Mouse (Mus musculus) hindbrain, embryonic 16.5 days (tissue): Measurements from ENCODE around the gene Rad23b. TPM values are rescaled to one million over a fixed set of nuclear protein-coding genes. Genes with fewer than 3 reads are reported as not detected.
"Not testable (repeated sequence)": the region's sequence is repeated elsewhere in the genome, so short reads cannot be mapped to it uniquely, and the experiment has no call there.

Source experiments
- ATAC-seq: fragments of 200-750 bp; cut with Nextera tagmentation; 2 replicates; pipeline ENCODE4 v1.8.0; 2017; ENCODE audit warnings: moderate TSS enrichment, moderate library complexity
- H3K27ac ChIP-seq: fragments of 300-500 bp; sonication (generic); 2 replicates; pipeline ENCODE4 v1.5.1; 2014; ENCODE audit warnings: low read depth, mild to moderate bottlenecking, control low read depth, low read length, moderate library complexity
- H3K27me3 ChIP-seq: fragments of 300-500 bp; sonication (generic); replicated peaks from 2 replicates; pipeline ENCODE4 v1.6.1; 2014; ENCODE audit warnings: low read length; ENCODE audit not compliant: control insufficient read depth, insufficient read depth
- H3K36me3 ChIP-seq: fragments of 300-500 bp; sonication (generic); 2 replicates; pipeline ENCODE4 v1.6.1; 2014; ENCODE audit warnings: mild to moderate bottlenecking, low read length, moderate library complexity, mixed read lengths; ENCODE audit not compliant: control insufficient read depth, insufficient read depth
- H3K4me1 ChIP-seq: fragments of 300-500 bp; sonication (generic); 2 replicates; pipeline ENCODE4 v1.6.1; 2014; ENCODE audit warnings: low read depth, low read length; ENCODE audit not compliant: control insufficient read depth, insufficient read depth
- H3K4me2 ChIP-seq: fragments of 300-500 bp; sonication (generic); 2 replicates; pipeline ENCODE4 v1.6.1; 2014; ENCODE audit warnings: mild to moderate bottlenecking, low read length, control low read depth, moderate library complexity
- H3K4me3 ChIP-seq: fragments of 300-500 bp; sonication (generic); 2 replicates; pipeline ENCODE4 v1.5.1; 2014; ENCODE audit warnings: mild to moderate bottlenecking, low read length, control low read depth, moderate library complexity
- H3K9ac ChIP-seq: fragments of 300-500 bp; sonication (generic); 2 replicates; pipeline ENCODE4 v1.6.1; 2014; ENCODE audit warnings: low read depth, mild to moderate bottlenecking, control low read depth, low read length, moderate library complexity
- H3K9me3 ChIP-seq: fragments of 300-500 bp; sonication (generic); 2 replicates; pipeline ENCODE4 v1.6.1; 2014; ENCODE audit warnings: mild to moderate bottlenecking, low read length, moderate library complexity; ENCODE audit not compliant: control insufficient read depth
- WGBS: fragments of 180-500 bp; shearing (Covaris S2); extraction: QIAGEN DNeasy Blood & Tissue Kit; methylation state at CpG from one replicate; pipeline ENCODE4 v1.1.7; 2014; 5-methylcytosine and 5-hydroxymethylcytosine counted together
- polyA plus RNA-seq: library from polyadenylated mRNA; unstranded; fragments of >200 nt; fragmentation: Nextera tagmentation; extraction: Ambion mirVana; gene quantifications from 2 replicates; pipeline ENCODE4 v1.2.1, GENCODE M21; 2015

Gene Rad23b
- polyA plus RNA-seq, 1 experiment from 2014 or later: 85.4 TPM

DNA sequence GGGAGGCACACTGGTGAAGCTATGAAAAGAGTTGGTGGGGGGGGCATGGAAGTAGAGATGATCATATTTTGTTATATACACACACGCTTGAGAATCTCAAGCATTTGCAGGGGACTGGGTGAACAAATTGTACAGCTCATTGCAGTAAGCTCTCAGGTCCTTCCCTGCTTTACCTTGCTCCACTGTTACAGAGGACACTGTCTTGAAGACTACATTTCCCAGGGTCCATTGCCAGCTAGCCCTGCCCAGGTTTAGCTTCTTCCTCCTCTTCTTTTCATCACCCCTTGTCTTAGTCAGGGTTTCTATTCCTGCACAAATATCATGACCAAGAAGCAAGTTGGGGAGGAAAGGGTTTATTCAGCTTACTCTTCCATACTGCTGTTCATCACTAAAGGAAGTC, 56.7 kb downstream of the Rad23b start:
- Histone ChIP-seq H3K4me1 (no peaks in the 10 kb centered on the region), H3K27ac (no peak overlapping the region), H3K36me3 (no peaks in the 10 kb centered on the region), H3K27me3 (no peaks in the 10 kb centered on the region), H3K9ac (no peak overlapping the region), H3K4me3 (no peak overlapping the region), H3K4me2 (no peak overlapping the region), H3K9me3 (no peaks in the 10 kb centered on the region)
- ATAC-seq: no peak
- 91% methylated on average over 1 of the region's 1 CpGs for WGBS

DNA sequence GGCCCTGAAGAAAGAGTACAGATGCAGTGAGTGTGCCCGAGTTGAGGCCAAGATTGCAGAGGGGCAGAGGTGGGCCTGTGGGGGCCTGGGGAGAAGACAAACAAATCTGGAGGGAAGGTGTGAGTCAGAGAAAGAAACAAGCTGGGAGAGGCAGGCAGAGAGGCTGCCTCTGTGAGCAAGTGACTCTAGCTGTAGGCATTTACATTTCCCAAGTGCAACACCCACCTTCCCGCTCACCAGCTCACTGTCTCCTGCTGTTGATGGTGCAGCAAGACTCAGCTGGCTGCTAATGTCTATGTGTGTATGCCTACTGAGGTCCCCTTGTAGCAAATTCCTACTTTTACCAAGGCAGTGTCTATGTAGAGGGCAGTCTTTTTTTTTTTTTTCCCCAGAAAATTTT, 58.2 kb downstream of the Rad23b start:
- H3K27me3 ChIP-seq: no peaks in the 10 kb centered on the region
- no peaks in the 10 kb centered on the region for H3K9me3 ChIP-seq
- H3K4me1 ChIP-seq: no peaks in the 10 kb centered on the region
- no peak overlapping the region for H3K27ac ChIP-seq
- H3K4me3 ChIP-seq: no peak overlapping the region
- no peaks in the 10 kb centered on the region for H3K36me3 ChIP-seq
- H3K4me2 ChIP-seq: no peak overlapping the region
- no peak overlapping the region for H3K9ac ChIP-seq
- 66% methylated on average over 2 of the region's 2 CpGs for WGBS
- no peak for ATAC-seq

DNA sequence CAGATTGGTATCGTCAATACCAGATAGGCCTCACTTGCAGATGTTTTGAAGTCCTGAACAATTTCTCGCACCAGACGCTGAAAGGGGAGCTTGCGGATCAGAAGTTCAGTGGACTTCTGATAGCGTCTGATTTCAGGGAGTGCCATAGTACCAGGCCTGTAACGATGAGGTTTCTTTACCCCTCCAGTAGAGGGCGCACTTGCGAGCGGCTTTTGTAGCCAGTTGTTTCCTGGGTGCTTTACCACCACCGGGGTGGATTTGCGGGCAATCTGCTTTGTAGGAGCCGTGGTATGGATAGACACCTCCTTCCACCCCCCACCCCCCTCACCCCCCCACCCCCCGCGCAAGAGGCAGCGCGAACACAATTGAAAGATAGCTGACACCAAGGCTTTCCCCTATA, 59.2 kb downstream of the Rad23b start:
- Histone ChIP-seq H3K27ac (no peak overlapping the region), H3K4me3 (no peak overlapping the region), H3K9me3 (no peaks in the 10 kb centered on the region), H3K4me1 (no peaks in the 10 kb centered on the region), H3K4me2 (no peak overlapping the region), H3K9ac (no peak overlapping the region), H3K27me3 (no peaks in the 10 kb centered on the region), H3K36me3 (no peaks in the 10 kb centered on the region)
- no peak for ATAC-seq
- 97% methylated on average over 16 of the region's 16 CpGs for WGBS

DNA sequence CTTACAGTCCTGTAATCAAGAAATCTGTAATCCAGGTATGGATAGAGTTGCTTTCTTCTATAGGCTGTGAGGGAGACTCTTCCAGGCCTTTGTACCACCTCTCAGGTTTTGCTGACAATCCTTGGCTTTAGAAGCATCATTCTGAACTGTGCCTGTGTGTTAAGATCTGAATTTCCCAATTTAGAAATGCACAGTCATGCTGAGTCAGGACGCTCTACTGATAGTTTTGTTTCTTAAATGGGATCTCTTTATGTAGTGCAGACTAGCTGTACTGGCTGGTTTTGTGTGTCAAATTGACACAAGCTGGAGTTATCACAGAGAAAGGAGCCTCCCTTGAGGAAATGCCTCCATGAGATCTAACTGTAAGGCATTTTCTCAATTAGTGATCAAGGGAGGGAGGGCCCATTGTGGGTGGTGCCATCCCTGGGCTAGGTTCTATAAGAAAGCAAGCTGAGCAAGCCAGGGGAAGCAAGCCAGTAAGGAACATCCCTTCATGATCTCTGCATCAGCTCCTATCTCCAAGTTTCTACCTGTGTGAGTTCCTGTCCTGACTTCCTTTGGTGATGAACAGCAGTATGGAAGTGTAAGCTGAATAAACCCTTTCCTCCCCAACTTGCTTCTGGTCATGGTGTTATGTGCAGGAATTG, 59.9 kb downstream of the Rad23b start:
- not testable (repeated sequence) for H3K27me3 ChIP-seq, H3K4me3 ChIP-seq, ATAC-seq, H3K36me3 ChIP-seq, H3K9me3 ChIP-seq, H3K27ac ChIP-seq, H3K9ac ChIP-seq, H3K4me2 ChIP-seq, H3K4me1 ChIP-seq
- WGBS: 93% methylated on average over 1 of the region's 1 CpGs

DNA sequence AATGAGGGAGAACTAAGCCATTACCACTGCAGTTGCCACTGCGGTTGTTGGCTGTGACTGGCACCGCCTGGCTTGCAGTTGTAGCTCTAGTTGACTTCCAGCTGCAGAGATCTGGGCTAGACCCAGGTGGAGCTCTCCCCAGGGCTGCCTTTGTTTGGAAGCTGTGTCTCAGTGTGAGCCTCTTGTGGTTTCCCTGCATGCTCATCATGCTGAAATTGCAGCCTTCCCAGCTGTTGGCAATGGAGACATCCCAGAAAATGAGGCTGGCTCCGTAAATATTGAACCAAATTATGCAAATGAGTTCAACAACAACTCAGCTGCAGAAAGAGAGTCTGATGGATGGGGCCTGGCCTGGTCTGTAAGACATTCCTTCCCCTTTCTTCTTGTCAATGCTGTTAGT, 66.0 kb downstream of the Rad23b start:
- H3K36me3 ChIP-seq: no peaks in the 10 kb centered on the region
- no peak overlapping the region for H3K4me3 ChIP-seq
- H3K9ac ChIP-seq: no peak overlapping the region
- no peaks in the 10 kb centered on the region for H3K27me3 ChIP-seq
- H3K4me2 ChIP-seq: no peak overlapping the region
- no peaks in the 10 kb centered on the region; the same call in 1 of the 2 replicates for H3K4me1 ChIP-seq
- 14% methylated on average over 3 of the region's 3 CpGs for WGBS
- H3K9me3 ChIP-seq: no peaks in the 10 kb centered on the region
- no peak overlapping the region for H3K27ac ChIP-seq
- ATAC-seq: peak; percentile 91

DNA sequence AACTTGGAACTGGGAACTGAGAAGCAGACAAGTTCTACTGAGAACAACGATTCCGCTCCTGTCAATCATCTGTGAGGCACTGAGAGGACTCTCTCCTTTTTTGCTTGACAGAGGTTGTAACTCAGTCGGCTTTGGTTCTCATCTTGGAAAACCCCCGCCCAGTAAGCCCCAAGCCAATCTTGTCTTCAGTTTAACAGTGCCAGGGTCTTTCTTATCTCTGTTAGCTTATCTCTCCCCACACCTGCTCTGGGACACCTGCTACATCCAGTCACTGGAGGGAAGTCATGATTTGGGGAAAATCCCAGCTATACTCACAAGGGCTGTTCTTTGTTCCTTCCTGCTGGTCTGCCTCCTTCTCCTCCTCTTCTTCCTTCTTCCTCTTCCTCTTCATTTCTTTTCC, 76.4 kb downstream of the Rad23b start:
- no peaks in the 10 kb centered on the region for H3K4me1 ChIP-seq
- no peaks in the 10 kb centered on the region for H3K36me3 ChIP-seq
- H3K9ac ChIP-seq: no peak overlapping the region
- H3K27ac ChIP-seq: no peak overlapping the region
- no peaks in the 10 kb centered on the region for H3K27me3 ChIP-seq
- no peak for ATAC-seq
- H3K4me2 ChIP-seq: no peak overlapping the region
- WGBS: 83% methylated on average over 4 of the region's 4 CpGs
- no peak overlapping the region for H3K4me3 ChIP-seq
- H3K9me3 ChIP-seq: no peaks in the 10 kb centered on the region

Other genes with a start within 250 kb of the Rad23b start
- 2.7 and 3.4 TPM in 2 replicates for gene Klf4, start 182.4 kb downstream of the Rad23b start, polyA plus RNA-seq